Mouse (Mus musculus): ENCODE measurements around the gene B2m.

- TF ChIP-seq POLR2A (IDR thresholded peaks at IDR 0.05; ENCODE audit: low read depth, low read length) (no peak), CTCF (IDR thresholded peaks at IDR 0.05; ENCODE audit: extremely low read depth, insufficient read length, insufficient replicate concordance, low read depth, low read length) (no peak)
Observed at GRCm38 (mm10) chr2:122186106-122186505, 38.6 kb downstream of the B2m start, which contains the start of the genes Patl2 and Terb2.
